Mouse (Mus musculus) adrenal gland (tissue): ENCODE results near the gene Arhgap15.

Experiments
- intact Hi-C: fragments of 180-260 bp; cut with DNase I; formaldehyde crosslinking; loops from one replicate; pipeline ENCODE4 v1.15.1; 2025

Arhgap15 gene

GRCm38 (mm10) chr2:44104282-44105197 lies 355.9 kb downstream of the Arhgap15 start:
- intact Hi-C loops = no loop called here

- intact Hi-C loops = no loop called here
Measured at GRCm38 (mm10) chr2:44105198-44105555, 356.6 kb downstream of the Arhgap15 start.

- intact Hi-C loops = no loop called here
Measured at GRCm38 (mm10) chr2:44106359-44106758, 357.7 kb downstream of the Arhgap15 start.

- intact Hi-C loops = no loop called here
Measured at GRCm38 (mm10) chr2:44111276-44111675, 362.7 kb downstream of the Arhgap15 start.

- intact Hi-C loops = no loop called here
Measured at GRCm38 (mm10) chr2:44112990-44113798, 364.6 kb downstream of the Arhgap15 start.

- intact Hi-C loops = no loop called here
Measured at GRCm38 (mm10) chr2:44114296-44114695, 365.7 kb downstream of the Arhgap15 start.

- intact Hi-C loops = no loop called here
Measured at GRCm38 (mm10) chr2:44121162-44121561, 372.5 kb downstream of the Arhgap15 start.

GRCm38 (mm10) chr2:44123246-44123645 lies 374.6 kb downstream of the Arhgap15 start:
- intact Hi-C loops = no loop called here

- intact Hi-C loops = no loop called here
Measured at GRCm38 (mm10) chr2:44124093-44124492, 375.5 kb downstream of the Arhgap15 start.

- intact Hi-C loops = no loop called here
Measured at GRCm38 (mm10) chr2:44124683-44125082, 376.1 kb downstream of the Arhgap15 start.

- intact Hi-C loops = no loop called here
Measured at GRCm38 (mm10) chr2:44126044-44126695, 377.5 kb downstream of the Arhgap15 start.

- intact Hi-C loops = no loop called here
Measured at GRCm38 (mm10) chr2:44129533-44129932, 380.9 kb downstream of the Arhgap15 start.

GRCm38 (mm10) chr2:44131271-44131670 lies 382.6 kb downstream of the Arhgap15 start:
- intact Hi-C loops = no loop called here

- intact Hi-C loops = no loop called here
Measured at GRCm38 (mm10) chr2:44134796-44135195, 386.2 kb downstream of the Arhgap15 start.

- intact Hi-C loops = no loop called here
Measured at GRCm38 (mm10) chr2:44140455-44140854, 391.8 kb downstream of the Arhgap15 start.

- intact Hi-C loops = no loop called here
Measured at GRCm38 (mm10) chr2:44142152-44142551, 393.5 kb downstream of the Arhgap15 start.

GRCm38 (mm10) chr2:44142611-44143010 lies 394.0 kb downstream of the Arhgap15 start:
- intact Hi-C loops = no loop called here

GRCm38 (mm10) chr2:44146124-44146981 lies 397.7 kb downstream of the Arhgap15 start:
- intact Hi-C loops = no loop called here

GRCm38 (mm10) chr2:44147486-44147885 lies 398.9 kb downstream of the Arhgap15 start:
- intact Hi-C loops = no loop called here

GRCm38 (mm10) chr2:44147971-44148370 lies 399.3 kb downstream of the Arhgap15 start:
- intact Hi-C loops = no loop called here
